Mouse (Mus musculus): Measurements from ENCODE around the gene Btbd9.
"Not testable (repeated sequence)": the region's sequence is repeated elsewhere in the genome, so short reads cannot be mapped to it uniquely, and the experiment has no call there.

The Btbd9 gene

DNA sequence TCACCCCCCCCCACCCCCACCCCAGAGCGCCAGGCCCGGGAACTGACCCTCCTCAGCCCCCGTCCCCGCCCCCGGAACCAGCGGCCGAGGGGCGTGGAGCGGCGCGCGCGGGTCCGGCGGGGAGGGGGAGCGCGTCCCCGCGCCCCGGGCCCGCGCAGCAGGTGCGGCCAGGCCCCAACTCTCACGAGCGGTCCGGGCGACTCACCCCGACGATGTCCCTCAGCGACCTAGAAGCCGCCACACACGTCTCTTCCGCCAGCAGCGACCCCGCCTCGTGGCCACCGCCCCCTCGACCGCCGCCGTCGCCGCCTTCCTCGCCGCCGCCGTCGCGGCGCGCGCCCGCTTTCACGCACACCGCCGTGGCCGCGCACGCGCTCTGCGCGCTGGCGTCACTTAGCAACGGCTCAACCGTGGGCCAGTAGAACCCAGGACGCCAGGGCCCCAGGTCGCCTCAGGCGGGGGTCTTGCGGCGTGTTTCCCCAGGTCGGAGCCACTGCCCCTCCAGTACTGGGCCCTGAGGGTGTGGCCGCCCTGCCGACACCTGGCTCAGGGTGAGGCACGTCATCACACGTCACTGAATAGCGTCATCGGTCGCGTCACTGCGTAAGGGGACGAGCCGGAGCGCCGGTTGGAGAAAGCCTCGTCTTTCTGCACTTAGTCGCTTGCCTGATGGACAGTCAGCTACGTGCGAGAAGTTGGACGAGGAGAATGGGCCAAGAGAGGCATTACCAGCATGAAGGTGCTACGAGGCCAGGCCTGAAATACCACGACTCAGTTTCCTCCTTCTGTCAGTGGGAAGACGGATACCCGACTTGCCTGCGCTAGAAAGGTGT, at the start of gene Btbd9:
Btbd9 (minus strand) TSS at position 548 of the 833 bp plus-strand sequence.
- peak; percentile 91 to 96 for DNase-seq (ENCODE audit: low spot score in 2 of 2)

DNA sequence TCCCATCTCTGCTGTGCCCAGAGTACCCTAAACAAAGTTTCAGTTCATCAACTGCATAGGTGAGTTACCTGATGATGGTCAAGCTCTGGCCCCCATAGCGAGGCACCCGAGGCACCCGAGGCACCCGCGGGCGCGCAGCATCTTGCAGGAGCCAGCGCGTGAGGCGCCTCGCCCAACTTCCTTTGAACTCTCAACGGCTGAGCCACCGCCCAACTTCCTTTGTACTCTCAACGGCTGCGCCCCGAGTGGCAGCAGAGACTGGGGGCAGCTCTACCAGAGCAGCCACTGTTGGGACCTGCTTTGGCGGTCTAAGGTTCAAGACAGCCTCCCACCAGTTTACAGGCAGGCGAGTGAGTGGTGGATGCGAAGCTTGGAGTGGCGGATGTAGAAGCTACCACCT, 47.8 kb upstream of the Btbd9 start, which contains the start of gene Dnah8:
Dnah8 (plus strand) TSS at position 223 of the 400 bp plus-strand sequence.
- DNase-seq (ENCODE audit: low spot score in 2 of 2) = not testable (repeated sequence)

DNA sequence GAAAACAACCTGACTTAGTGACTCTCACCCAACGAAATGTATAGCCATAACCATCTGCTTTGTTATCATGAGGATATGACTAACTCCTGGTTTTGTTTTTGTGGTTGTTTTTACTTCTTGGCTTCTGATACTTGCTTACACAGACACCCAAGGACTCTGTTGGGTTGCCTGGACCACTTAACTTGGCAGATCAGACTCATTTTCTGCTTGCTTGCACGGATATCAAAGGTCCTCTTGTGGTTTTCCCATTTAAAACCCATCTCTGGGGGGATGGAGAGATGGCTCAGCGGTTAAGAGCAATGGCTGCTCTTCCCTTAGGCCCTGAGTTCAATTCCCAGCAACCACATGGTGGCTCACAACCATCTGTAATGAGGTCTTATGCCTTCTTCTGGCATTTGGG, 46.9 kb upstream of the Btbd9 start:
- DNase-seq (ENCODE audit: low spot score in 2 of 2) = no peak

DNA sequence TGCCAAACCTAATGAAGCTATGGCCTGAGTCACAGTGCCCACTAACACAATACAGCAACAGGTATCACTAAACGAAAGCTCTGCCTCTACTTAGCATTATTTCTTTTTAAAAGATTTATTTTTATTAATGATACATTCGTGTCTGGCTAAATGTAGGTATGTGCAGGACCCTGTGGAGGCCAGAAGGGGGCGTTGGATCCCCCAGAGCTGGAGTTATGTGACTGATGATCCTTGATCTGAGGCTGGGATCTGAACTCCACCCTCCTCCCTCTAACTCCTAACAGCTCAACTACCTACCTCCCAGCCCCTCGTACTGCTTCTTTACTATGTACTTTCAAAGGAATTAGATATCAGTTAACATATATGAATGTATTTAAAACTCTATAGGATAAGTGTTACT, 45.2 kb upstream of the Btbd9 start:
- no peak for DNase-seq (ENCODE audit: low spot score in 2 of 2)

DNA sequence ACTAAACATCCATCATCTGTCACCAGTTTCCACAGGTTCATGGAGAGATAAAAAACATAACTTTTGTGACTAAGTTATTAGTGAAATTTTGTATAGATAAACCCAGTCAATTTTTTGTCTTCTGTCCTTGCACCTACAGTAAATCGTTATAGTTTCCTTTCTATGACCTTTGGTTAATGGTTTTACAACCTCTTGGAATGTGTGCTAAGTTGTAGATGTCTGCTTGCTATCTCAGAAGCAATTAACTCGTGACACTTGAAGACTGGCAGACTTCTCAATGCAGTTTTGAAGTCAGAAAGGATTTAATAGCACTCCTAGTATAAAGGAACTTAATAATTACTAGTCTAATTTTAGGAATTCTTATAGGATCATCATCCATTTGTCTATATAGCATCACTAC, 44.3 kb upstream of the Btbd9 start:
- DNase-seq (ENCODE audit: low spot score in 2 of 2) = no peak

DNA sequence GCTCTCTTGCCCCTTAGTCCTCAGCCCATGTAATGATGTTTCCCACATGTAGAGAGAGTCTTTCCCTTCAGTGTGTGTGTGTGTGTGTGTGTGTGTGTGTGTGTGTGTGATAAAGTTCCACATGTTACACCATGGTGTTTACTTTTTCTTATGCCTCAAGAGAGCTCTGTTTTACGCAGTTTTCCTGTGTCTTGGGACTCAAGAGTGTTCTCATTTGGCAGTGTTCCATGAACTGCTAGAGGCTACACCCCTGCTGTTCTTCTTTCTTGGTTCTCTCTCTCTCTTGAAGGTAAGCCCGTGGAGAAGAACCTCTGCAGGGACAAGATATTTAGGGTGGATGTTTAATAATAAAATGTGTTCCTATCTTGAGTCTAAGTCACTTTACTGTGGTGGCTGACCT, 42.9 kb upstream of the Btbd9 start:
- DNase-seq (ENCODE audit: low spot score in 2 of 2) = no peak

- DNase-seq (ENCODE audit: low spot score in 2 of 2) = no peak
Observed at GRCm38 (mm10) chr17:30618136-30618891, 42.0 kb upstream of the Btbd9 start.

DNA sequence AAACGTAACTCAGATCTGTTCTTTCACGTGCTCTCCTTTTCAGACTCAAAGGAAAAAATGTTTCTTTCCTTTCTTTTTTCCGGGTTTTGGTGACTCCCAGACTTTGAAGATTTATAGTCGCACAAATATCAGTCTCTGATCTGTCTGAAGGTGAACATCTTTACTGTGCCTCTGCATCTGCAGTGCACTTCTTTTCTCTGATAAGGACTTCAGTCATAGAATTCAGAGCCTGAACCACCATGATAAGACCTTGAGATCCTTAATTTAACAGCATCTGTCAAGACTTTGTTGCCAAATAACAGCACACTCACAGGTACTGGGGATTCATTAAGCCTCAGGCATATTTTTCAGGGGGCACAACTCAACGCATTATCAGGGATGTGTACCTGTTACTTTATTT, 39.9 kb upstream of the Btbd9 start:
- DNase-seq (ENCODE audit: low spot score in 2 of 2) = no peak

DNA sequence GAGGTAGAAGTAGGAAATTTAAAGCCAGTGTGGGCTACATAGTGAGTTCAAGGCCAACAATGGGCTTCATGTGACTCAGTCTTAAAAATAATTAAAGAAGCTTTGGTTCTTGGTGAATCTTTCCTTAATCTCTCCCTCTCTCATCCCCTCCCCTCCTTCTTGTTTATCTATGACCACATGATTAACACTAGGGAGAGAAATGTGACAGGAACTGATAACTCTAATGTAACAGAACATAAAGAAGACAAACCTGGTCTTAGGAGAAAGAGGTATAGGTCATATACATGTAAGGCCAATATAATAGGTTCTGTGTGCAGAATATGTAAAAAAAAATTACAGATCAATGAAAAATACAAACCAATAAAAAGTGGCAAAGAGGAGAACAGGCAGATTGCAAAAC, 37.1 kb upstream of the Btbd9 start:
- DNase-seq (ENCODE audit: low spot score in 2 of 2) = no peak

GRCm38 (mm10) chr17:30612075-30612859, 36.0 kb upstream of the Btbd9 start:
- peak; percentile 100 for DNase-seq (ENCODE audit: low spot score in 2 of 2)

- DNase-seq (ENCODE audit: low spot score in 2 of 2) = no peak
Observed at GRCm38 (mm10) chr17:30611221-30612074, 35.2 kb upstream of the Btbd9 start.

DNA sequence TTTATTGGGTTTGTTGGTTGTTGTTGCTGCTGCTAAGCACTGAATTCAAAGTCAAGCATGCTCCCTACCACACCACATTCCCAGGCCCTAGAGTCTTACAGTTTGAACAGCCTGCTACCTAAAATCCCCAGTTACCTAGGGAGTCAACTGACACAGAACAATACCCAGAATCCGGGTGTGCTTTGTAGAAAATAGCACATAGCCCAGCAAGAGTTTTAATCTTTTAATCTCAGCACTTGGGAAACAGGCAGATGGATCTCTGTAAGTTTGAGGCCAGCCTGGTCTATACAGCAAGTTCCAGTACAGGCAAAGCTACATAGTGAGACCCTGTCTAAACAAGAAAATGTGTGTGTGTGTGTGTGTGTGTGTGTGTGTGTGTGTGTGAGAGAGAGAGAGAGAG, 34.5 kb upstream of the Btbd9 start:
- DNase-seq (ENCODE audit: low spot score in 2 of 2) = no peak

DNA sequence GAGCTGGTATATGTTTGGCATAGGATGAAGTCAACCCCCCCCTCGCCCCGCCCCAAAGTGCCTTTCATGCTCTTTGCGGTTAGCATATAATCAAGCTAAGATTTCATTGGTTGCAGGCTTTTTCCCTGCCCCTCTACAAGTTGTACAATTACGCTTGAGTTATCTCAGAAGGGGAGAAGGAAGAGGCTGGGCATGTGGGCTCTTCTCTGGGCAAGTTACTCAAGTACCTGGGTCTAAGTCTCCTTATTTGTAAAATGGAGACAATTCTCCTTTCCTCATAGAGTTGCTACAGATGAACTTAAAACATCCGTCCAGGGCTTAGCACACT, 33.7 kb upstream of the Btbd9 start:
- DNase-seq (ENCODE audit: low spot score in 2 of 2) = no peak

DNA sequence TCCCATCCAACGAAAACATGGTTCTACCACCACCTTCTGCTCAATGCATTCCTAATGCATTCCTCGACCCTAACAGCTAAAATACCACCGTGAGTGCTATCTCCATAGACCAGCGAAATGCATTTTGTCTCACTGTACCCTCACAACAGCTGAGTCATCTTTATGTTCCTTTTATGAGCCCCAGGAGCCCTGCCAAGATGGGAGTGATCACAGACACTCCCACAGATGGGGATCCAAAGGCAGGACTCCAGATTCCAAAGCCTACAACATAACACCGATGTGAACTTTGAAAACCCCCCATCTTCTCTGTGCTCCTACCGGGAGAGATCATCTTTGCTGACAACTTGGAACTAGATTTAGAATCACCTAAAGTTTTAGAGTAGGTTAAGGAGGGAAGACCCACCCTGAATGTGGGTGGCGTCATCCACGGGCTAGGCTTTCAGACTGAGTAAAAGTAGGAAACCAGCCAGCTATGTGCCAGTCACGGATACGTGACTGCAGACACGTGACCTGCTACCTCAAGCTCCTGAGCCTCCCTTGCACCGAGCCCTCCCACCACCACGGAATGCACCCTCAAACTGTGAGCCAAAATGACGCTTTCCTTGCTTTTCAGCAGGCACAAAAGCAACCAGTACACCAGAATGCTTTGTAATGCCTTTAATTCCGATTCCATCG, 33.2 kb upstream of the Btbd9 start:
- peak in 1 of 2 experiments; percentile 22 for DNase-seq (ENCODE audit: low spot score in 2 of 2)

DNA sequence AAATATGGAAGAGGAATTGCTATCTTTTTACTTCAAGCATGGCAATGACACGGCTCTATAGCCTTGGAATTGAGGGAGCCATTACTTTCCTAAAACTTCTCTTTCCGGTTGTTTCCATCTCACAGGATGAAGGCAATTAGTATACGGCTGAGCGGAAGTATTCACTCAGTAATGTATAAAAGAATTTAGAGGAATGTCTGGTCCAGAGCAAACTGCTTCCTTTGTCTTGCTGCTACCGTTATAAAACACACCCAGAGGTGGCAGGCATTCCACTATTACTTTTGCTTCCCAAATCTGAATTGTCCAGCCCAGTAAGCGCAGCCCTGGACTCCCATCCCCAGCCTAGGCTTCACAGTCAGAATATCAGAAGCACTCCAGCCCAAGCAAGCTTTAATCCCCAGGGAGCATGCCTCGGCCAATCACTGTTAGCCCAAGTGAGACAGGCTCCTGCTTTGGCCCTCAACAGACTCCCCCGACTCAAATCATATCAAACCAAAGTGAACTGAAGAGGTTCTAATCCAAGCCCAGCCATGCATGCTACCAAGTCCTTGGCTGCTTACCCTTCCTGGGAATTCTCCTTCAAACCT, 31.7 kb upstream of the Btbd9 start:
- DNase-seq (ENCODE audit: low spot score in 2 of 2) = no peak

DNA sequence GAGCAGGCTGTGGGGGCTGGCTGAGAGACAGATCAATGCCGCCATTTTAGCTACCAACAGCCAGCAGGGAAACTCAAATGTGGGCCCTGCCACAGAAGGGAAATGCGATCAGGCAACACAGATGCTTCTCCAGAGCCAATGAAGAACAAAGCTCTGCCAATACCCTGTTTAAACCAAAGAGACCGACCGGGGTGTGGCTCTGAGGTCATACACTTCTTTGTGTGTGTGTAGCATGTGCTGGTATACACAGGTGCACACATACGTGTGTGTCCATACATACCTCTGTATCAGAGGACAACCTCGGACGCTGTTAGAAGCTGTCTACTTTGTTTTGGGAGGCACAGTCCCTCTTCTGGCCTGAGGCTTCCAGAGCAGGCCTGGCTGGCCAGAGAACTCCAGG, 31.0 kb upstream of the Btbd9 start:
- DNase-seq (ENCODE audit: low spot score in 2 of 2) = no peak

DNA sequence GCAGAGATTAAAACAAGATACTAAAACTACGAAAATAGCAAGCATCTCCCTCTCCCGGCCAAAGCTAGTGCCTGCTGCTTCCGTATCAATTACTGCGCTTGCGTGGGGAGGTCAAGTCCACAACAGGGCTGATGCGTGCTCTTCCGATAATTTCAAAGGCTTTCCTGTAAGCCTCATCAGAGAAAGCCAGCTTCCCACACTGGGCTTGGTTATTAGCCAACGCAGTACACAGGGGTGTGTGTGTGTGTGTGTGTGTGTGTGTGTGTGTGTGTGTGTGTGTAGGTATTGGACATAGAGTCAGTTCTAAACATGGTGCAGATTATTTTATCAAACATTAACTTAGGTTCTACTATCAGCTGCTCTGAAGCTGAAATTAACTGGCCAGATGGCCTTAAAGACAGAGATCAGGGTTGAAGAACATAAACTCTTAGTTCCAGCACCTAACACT, 30.4 kb upstream of the Btbd9 start:
- DNase-seq (ENCODE audit: low spot score in 2 of 2) = no peak

- DNase-seq (ENCODE audit: low spot score in 2 of 2) = no peak
Observed at GRCm38 (mm10) chr17:30606206-30606605, 29.9 kb upstream of the Btbd9 start.

- DNase-seq (ENCODE audit: low spot score in 2 of 2) = no peak
Observed at GRCm38 (mm10) chr17:30605001-30605400, 28.7 kb upstream of the Btbd9 start.

DNA sequence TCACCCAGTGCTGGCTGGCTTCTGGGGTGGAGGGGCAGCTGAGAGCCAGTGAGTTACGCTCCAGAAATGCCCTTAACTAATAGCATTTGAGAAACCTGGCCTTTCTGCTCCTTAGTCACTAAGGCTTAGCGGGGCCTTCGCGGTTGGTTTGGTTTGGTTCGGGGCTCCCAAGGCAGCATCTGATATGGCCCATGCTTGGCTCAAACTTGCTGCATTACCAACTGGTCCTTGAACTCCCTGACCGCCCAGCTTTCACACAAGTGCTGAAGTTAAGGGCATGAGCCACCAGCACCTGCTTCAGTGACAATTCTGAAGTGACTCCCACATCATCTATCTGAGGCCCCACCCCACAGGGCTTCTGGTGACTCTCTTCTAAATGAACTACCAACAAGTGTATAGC, 28.0 kb upstream of the Btbd9 start:
- DNase-seq (ENCODE audit: low spot score in 2 of 2) = no peak
